21 mouse cellular contexts compared by ENCODE assay signal in genomic region chr8:77762967-77763366, GRCm38 (mm10). TPM values are rescaled to one million over a fixed set of nuclear protein-coding genes. Genes with fewer than 3 reads are reported as not detected.
"Had no signal": no experiment of that assay in that cellular context is flagged by ENCODE, and none has a peak within 500 bp of the region (broad histone marks: within the 10 kb centered on the region; RNA-seq: fewer than 3 reads in every experiment).

No protein-coding gene starts in this region.

- H3K4me1 ChIP-seq: midbrain, embryonic 12.5 days; midbrain, embryonic 15.5 days had no signal

- H3K4me2 ChIP-seq: liver, embryonic 11.5 days; lung, embryonic 14.5 days; midbrain, embryonic 12.5 days; midbrain, embryonic 15.5 days had no signal

- H3K9ac ChIP-seq: liver, embryonic 14.5 days; liver, postnatal 0 days; lung, embryonic 14.5 days; midbrain, embryonic 12.5 days; midbrain, embryonic 15.5 days had no signal

- ATAC-seq: intestine, postnatal 0 days; liver, postnatal 0 days; midbrain, embryonic 15.5 days had no signal

- H3K9me3 ChIP-seq: midbrain, embryonic 12.5 days; midbrain, embryonic 15.5 days had no signal

- H3K27me3 ChIP-seq: midbrain, embryonic 12.5 days; midbrain, embryonic 15.5 days had no signal

- DNase-seq: kidney, adult 2 months; kidney, postnatal 25 days; layer of hippocampus, adult 9-11 months; liver, postnatal 0 days; lung, embryonic 14.5 days; lung, postnatal 10 days; lung, postnatal 4 days; right cerebral cortex, postnatal 14 days; right cerebral cortex, postnatal 4 days; thymus, adult 2 months; thymus, postnatal 25 days had no signal

- H3K36me3 ChIP-seq: midbrain, embryonic 12.5 days; midbrain, embryonic 15.5 days had no signal

- H3K4me3 ChIP-seq: layer of hippocampus, adult 2 months; midbrain, embryonic 12.5 days; midbrain, embryonic 15.5 days had no signal

- H3K27ac ChIP-seq: kidney, postnatal 0 days; layer of hippocampus, adult 2 months; liver, embryonic 14.5 days; midbrain, embryonic 12.5 days; midbrain, embryonic 15.5 days; stomach, postnatal 0 days had no signal

RNA-seq across cellular contexts. Expression of gene Ednra, which starts 38.7 kb away (rescaled TPM):
- total RNA-seq: megakaryocyte-erythroid progenitor cell, adult 5-6 weeks; monocyte, adult 5-6 weeks had no signal
